Mouse (Mus musculus) 3T3-L1 (cell line): ENCODE results near the gene Gp6.
"Not testable (repeated sequence)": the region's sequence is repeated elsewhere in the genome, so short reads cannot be mapped to it uniquely, and the experiment has no call there.

Source experiments
- DNase-seq: peaks from one replicate; pipeline ENCODE4 v3.0.0-alpha.2; 2015; ENCODE audit warnings: low read depth, low spot score

Gene Gp6

GRCm38 (mm10) chr7:4397730-4398129 is at the start of gene Gp6:
Gene Gp6 (minus strand): TSS chr7:4397744.
- DNase-seq, result no peak

- no peak for DNase-seq
Measured at GRCm38 (mm10) chr7:4447138-4447537, 49.6 kb upstream of the Gp6 start.

- DNase-seq, result peak; percentile 94
Measured at GRCm38 (mm10) chr7:4445216-4445791, 47.8 kb upstream of the Gp6 start, which contains the start of gene Rdh13. Gene Rdh13 (minus strand): TSS chr7:4445649.

- peak; percentile 85 for DNase-seq
Measured at GRCm38 (mm10) chr7:4440549-4440948, 43.0 kb upstream of the Gp6 start.

GRCm38 (mm10) chr7:4437721-4438120 is 40.2 kb upstream of the Gp6 start:
- DNase-seq, result no peak

- DNase-seq, result no peak
Measured at GRCm38 (mm10) chr7:4432026-4432425, 34.5 kb upstream of the Gp6 start.

- peak; percentile 78 for DNase-seq
Measured at GRCm38 (mm10) chr7:4431548-4431947, 34.0 kb upstream of the Gp6 start.

- no peak for DNase-seq
Measured at GRCm38 (mm10) chr7:4430246-4430844, 32.8 kb upstream of the Gp6 start.

- DNase-seq, result peak; percentile 96
Measured at GRCm38 (mm10) chr7:4427161-4427912, 29.8 kb upstream of the Gp6 start.

GRCm38 (mm10) chr7:4420230-4420629 is 22.7 kb upstream of the Gp6 start:
- DNase-seq, result peak; percentile 17

GRCm38 (mm10) chr7:4419681-4420080 is 22.1 kb upstream of the Gp6 start:
- DNase-seq, result no peak

GRCm38 (mm10) chr7:4412406-4412805 is 14.9 kb upstream of the Gp6 start:
- DNase-seq, result not testable (repeated sequence)

- no peak for DNase-seq
Measured at GRCm38 (mm10) chr7:4373521-4373920, 24.0 kb downstream of the Gp6 start.

- DNase-seq, result no peak
Measured at GRCm38 (mm10) chr7:4337509-4337908, 60.0 kb downstream of the Gp6 start, which contains the start of gene Ncr1. Gene Ncr1 (plus strand): TSS chr7:4337724.

- no peak for DNase-seq
Measured at GRCm38 (mm10) chr7:4323301-4323700, 74.2 kb downstream of the Gp6 start.
